Mouse (Mus musculus): Measurements from ENCODE around the gene F2r.

GRCm38 (mm10) chr13:95566841-95567551 lies 51.3 kb downstream of the F2r start:
- TF ChIP-seq CTCF (IDR thresholded peaks at IDR 0.05; ENCODE audit: extremely low read depth, insufficient read depth, insufficient read length, insufficient replicate concordance) (no peak), POLR2A (IDR thresholded peaks at IDR 0.05; ENCODE audit: low read depth, low read length) (no peak)

Data from spleen, adult 2 months (tissue).